Mouse (Mus musculus) liver, adult (tissue): ENCODE data around the gene Olfr1387.
"Not testable (repeated sequence)": the region's sequence is repeated elsewhere in the genome, so short reads cannot be mapped to it uniquely, and the experiment has no call there.

Experiments used
- GATA4 ChIP-seq: IDR thresholded peaks from 2 replicates; pipeline ENCODE4 v1.6.1; 2014; ENCODE audit warnings: mild to moderate bottlenecking, low read length; ENCODE audit not compliant: insufficient replicate concordance

Gene Olfr1387

DNA sequence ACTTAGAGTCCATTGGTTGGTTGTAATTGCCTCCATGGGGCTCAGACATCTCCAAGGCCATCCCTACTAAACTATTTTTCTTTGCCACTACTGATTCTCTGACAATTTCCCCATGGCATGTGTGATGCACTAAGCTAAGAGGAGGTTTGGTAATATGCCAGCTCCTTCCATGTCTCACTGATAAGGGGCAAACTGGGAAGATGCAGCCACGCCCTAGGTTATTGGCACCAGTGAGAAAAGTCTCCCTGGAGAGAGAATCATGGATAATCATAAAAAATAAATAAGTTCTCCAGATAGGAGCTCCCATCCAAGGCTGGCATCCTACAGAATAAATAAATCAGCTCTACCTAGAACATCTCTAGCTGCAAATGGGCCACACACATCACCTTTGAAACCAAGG lies at the start of gene Olfr1387:
Gene Olfr1387, plus strand, starts transcription at position 301 of the 400 bp plus-strand sequence.
- TF ChIP-seq GATA4, result no peak

DNA sequence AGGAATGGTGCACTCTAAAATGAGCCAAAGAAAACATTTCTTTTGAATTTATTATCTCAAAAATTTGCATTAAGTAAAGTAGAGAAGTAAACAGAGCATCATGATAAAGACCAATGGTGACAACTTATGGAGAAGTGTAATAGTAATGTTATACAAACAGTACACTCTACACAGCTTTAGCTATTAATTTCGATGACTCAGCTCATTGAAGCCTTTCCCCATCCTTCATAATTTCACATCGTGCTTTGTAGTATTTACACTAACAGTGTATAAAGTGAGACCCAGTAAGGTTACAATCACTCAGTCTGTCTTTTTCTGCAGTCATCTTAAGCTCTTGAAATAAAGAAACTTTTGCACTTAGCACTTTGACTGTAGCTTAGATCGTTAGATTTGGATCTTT lies 48.4 kb upstream of the Olfr1387 start:
- no peak for TF ChIP-seq GATA4

GRCm38 (mm10) chr11:49410540-49410939 lies 44.6 kb upstream of the Olfr1387 start:
- TF ChIP-seq GATA4, result no peak

- TF ChIP-seq GATA4, result no peak
Observed at GRCm38 (mm10) chr11:49422767-49423166, 32.4 kb upstream of the Olfr1387 start, which contains the start of gene Olfr1389. Gene Olfr1389, plus strand, starts transcription at chr11:49423067.

GRCm38 (mm10) chr11:49425257-49425927 lies 29.8 kb upstream of the Olfr1387 start:
- TF ChIP-seq GATA4, result no peak

DNA sequence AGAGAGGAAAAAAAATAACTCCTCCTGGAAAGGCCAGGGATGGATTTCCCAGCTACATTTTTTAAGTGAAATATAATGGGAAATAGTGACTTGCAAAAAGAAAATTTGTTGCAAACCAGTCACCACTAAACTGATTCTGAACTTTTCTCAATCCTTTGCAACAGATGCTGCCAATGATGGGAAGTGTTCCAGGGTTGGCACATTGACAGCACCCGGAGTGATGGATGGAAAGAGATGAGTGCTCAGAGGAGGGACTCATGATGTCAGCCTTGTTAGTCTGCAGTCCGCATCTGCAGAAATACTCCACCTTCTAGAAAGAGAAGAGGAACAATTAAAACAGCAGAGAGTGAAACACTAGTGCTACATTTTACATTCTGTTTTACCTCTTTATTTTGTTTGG lies 25.5 kb upstream of the Olfr1387 start:
- TF ChIP-seq GATA4, result no peak

GRCm38 (mm10) chr11:49436411-49436810 lies 18.7 kb upstream of the Olfr1387 start, which contains the start of gene Olfr1388:
Gene Olfr1388, plus strand, starts transcription at chr11:49436624.
- no peak for TF ChIP-seq GATA4

- not testable (repeated sequence) for TF ChIP-seq GATA4
Observed at GRCm38 (mm10) chr11:49464746-49465145, 9.6 kb downstream of the Olfr1387 start, which contains the start of gene Olfr1386. Gene Olfr1386, plus strand, starts transcription at chr11:49465046.

- no peak for TF ChIP-seq GATA4
Observed at GRCm38 (mm10) chr11:49485973-49486372, 30.8 kb downstream of the Olfr1387 start.

GRCm38 (mm10) chr11:49488770-49489169 lies 33.6 kb downstream of the Olfr1387 start, which contains the start of gene Olfr1385:
Gene Olfr1385, plus strand, starts transcription at chr11:49489070.
- not testable (repeated sequence) for TF ChIP-seq GATA4
